Mouse (Mus musculus) neural tube, embryonic 14.5 days (tissue): ENCODE measurements around the gene Patj. TPM values are rescaled to one million over a fixed set of nuclear protein-coding genes. Genes with fewer than 3 reads are reported as not detected.

Source experiments
- ATAC-seq: fragments of 200-750 bp; cut with Nextera tagmentation; 2 replicates; pipeline ENCODE4 v1.8.0; 2017; ENCODE audit warnings: low read depth, mild to moderate bottlenecking, moderate TSS enrichment, moderate library complexity
- H3K27ac ChIP-seq: fragments of 300-500 bp; sonication (generic); 2 replicates; pipeline ENCODE4 v1.5.1; 2014; ENCODE audit warnings: low read depth, mild to moderate bottlenecking, control low read depth, low read length, moderate library complexity, mixed read lengths
- H3K27me3 ChIP-seq: fragments of 300-500 bp; sonication (generic); 2 replicates; pipeline ENCODE4 v1.6.1; 2014; ENCODE audit warnings: low read length; ENCODE audit not compliant: control insufficient read depth, insufficient read depth
- H3K36me3 ChIP-seq: fragments of 300-500 bp; sonication (generic); 2 replicates; pipeline ENCODE4 v1.6.1; 2014; ENCODE audit warnings: low read length, mixed read lengths; ENCODE audit not compliant: control insufficient read depth, insufficient read depth
- H3K4me1 ChIP-seq: fragments of 300-500 bp; sonication (generic); 2 replicates; pipeline ENCODE4 v1.6.1; 2014; ENCODE audit warnings: low read length; ENCODE audit not compliant: control insufficient read depth, insufficient read depth
- H3K4me2 ChIP-seq: fragments of 300-500 bp; sonication (generic); 2 replicates; pipeline ENCODE4 v1.6.1; 2014; ENCODE audit warnings: mild to moderate bottlenecking, low read depth, low read length, control low read depth
- H3K4me3 ChIP-seq: fragments of 300-500 bp; sonication (generic); 2 replicates; pipeline ENCODE4 v1.5.1; 2014; ENCODE audit warnings: low read depth, low read length, control low read depth, mixed read lengths
- H3K9ac ChIP-seq: fragments of 300-500 bp; sonication (generic); replicated peaks from 2 replicates; pipeline ENCODE4 v1.6.1; 2014; ENCODE audit warnings: low read depth, mild to moderate bottlenecking, control low read depth, low read length, mixed read lengths
- H3K9me3 ChIP-seq: fragments of 300-500 bp; sonication (generic); 2 replicates; pipeline ENCODE4 v1.6.1; 2016; ENCODE audit warnings: low read length; ENCODE audit not compliant: control insufficient read depth
- WGBS: fragments of 180-500 bp; shearing (Covaris S2); extraction: QIAGEN DNeasy Blood & Tissue Kit; methylation state at CpG from one replicate; pipeline ENCODE4 v1.1.7; 2014; 5-methylcytosine and 5-hydroxymethylcytosine counted together
- polyA plus RNA-seq: library from polyadenylated mRNA; unstranded; fragments of >200 nt; fragmentation: Nextera tagmentation; extraction: Ambion mirVana; gene quantifications from 2 replicates; pipeline ENCODE4 v1.2.1, GENCODE M21; 2014

Patj gene
- polyA plus RNA-seq, 1 experiment from 2014 or later: 7.7 TPM

- Histone ChIP-seq H3K36me3 (no peaks in the 10 kb centered on the region), H3K27me3 (no peaks in the 10 kb centered on the region), H3K9ac (no peak overlapping the region), H3K4me3 (no peak overlapping the region), H3K27ac (no peak overlapping the region), H3K4me1 (no peaks in the 10 kb centered on the region), H3K4me2 (no peak overlapping the region), H3K9me3 (no peaks in the 10 kb centered on the region)
- 94% methylated on average over 4 of the region's 4 CpGs for WGBS
- no peak for ATAC-seq
Observed at GRCm38 (mm10) chr4:98486901-98487300, 91.3 kb downstream of the Patj start.

GRCm38 (mm10) chr4:98489386-98489785, 93.8 kb downstream of the Patj start:
- H3K36me3 ChIP-seq: no peaks in the 10 kb centered on the region
- WGBS: 45% methylated on average over 1 of the region's 1 CpGs
- no peak overlapping the region for H3K4me3 ChIP-seq
- H3K4me1 ChIP-seq: no peaks in the 10 kb centered on the region
- no peak overlapping the region for H3K27ac ChIP-seq
- H3K27me3 ChIP-seq: no peaks in the 10 kb centered on the region
- no peaks in the 10 kb centered on the region for H3K9me3 ChIP-seq
- H3K9ac ChIP-seq: no peak overlapping the region
- no peak overlapping the region for H3K4me2 ChIP-seq
- no peak for ATAC-seq

- Histone ChIP-seq H3K4me2 (no peak overlapping the region), H3K9me3 (no peaks in the 10 kb centered on the region), H3K36me3 (no peaks in the 10 kb centered on the region), H3K9ac (no peak overlapping the region), H3K27ac (no peak overlapping the region), H3K27me3 (no peaks in the 10 kb centered on the region), H3K4me1 (no peaks in the 10 kb centered on the region), H3K4me3 (no peak overlapping the region)
- 92% methylated on average over 4 of the region's 4 CpGs for WGBS
- no peak for ATAC-seq
Observed at GRCm38 (mm10) chr4:98498341-98498740, 102.8 kb downstream of the Patj start.

- Histone ChIP-seq H3K4me1 (no peaks in the 10 kb centered on the region), H3K4me3 (no peak overlapping the region), H3K4me2 (no peak overlapping the region), H3K27me3 (no peaks in the 10 kb centered on the region), H3K27ac (no peak overlapping the region), H3K9ac (no peak overlapping the region), H3K9me3 (no peaks in the 10 kb centered on the region), H3K36me3 (no peaks in the 10 kb centered on the region)
- WGBS: 74% methylated on average over 5 of the region's 5 CpGs
- ATAC-seq: no peak
Observed at GRCm38 (mm10) chr4:98500182-98500581, 104.6 kb downstream of the Patj start.

GRCm38 (mm10) chr4:98500875-98501274, 105.3 kb downstream of the Patj start:
- Histone ChIP-seq H3K4me1 (no peaks in the 10 kb centered on the region), H3K36me3 (no peaks in the 10 kb centered on the region), H3K27ac (no peak overlapping the region), H3K27me3 (no peaks in the 10 kb centered on the region), H3K9me3 (no peaks in the 10 kb centered on the region), H3K4me2 (no peak overlapping the region), H3K4me3 (no peak overlapping the region), H3K9ac (no peak overlapping the region)
- 71% methylated on average over 2 of the region's 2 CpGs for WGBS
- ATAC-seq: no peak

- 61% methylated on average over 3 of the region's 3 CpGs for WGBS
- Histone ChIP-seq H3K4me1 (no peaks in the 10 kb centered on the region), H3K4me3 (no peak overlapping the region), H3K9me3 (no peaks in the 10 kb centered on the region), H3K9ac (no peak overlapping the region), H3K27me3 (no peaks in the 10 kb centered on the region), H3K36me3 (no peaks in the 10 kb centered on the region), H3K27ac (no peak overlapping the region), H3K4me2 (no peak overlapping the region)
- no peak for ATAC-seq
Observed at GRCm38 (mm10) chr4:98504743-98505142, 109.2 kb downstream of the Patj start.

- ATAC-seq: peak; percentile 49
- H3K4me1 ChIP-seq: no peaks in the 10 kb centered on the region
- H3K27me3 ChIP-seq: no peaks in the 10 kb centered on the region
- WGBS: 52% methylated on average over 11 of the region's 11 CpGs
- H3K27ac ChIP-seq: no peak overlapping the region
- H3K4me2 ChIP-seq: no peak overlapping the region
- H3K36me3 ChIP-seq: no peaks in the 10 kb centered on the region
- H3K9ac ChIP-seq: no peak overlapping the region
- H3K9me3 ChIP-seq: no peaks in the 10 kb centered on the region
- no peak overlapping the region for H3K4me3 ChIP-seq
Observed at GRCm38 (mm10) chr4:98508471-98509271, 113.1 kb downstream of the Patj start.

- 76% methylated on average over 5 of the region's 5 CpGs for WGBS
- no peak overlapping the region for H3K4me3 ChIP-seq
- H3K9me3 ChIP-seq: no peaks in the 10 kb centered on the region
- H3K27ac ChIP-seq: no peak overlapping the region
- no peak overlapping the region for H3K4me2 ChIP-seq
- H3K27me3 ChIP-seq: no peaks in the 10 kb centered on the region
- H3K9ac ChIP-seq: no peak overlapping the region
- H3K4me1 ChIP-seq: no peaks in the 10 kb centered on the region
- ATAC-seq: no peak
- no peaks in the 10 kb centered on the region for H3K36me3 ChIP-seq
Observed at GRCm38 (mm10) chr4:98509939-98510338, 114.4 kb downstream of the Patj start.

GRCm38 (mm10) chr4:98511296-98511695, 115.7 kb downstream of the Patj start:
- no peaks in the 10 kb centered on the region for H3K9me3 ChIP-seq
- no peak overlapping the region for H3K4me3 ChIP-seq
- H3K27me3 ChIP-seq: no peaks in the 10 kb centered on the region
- WGBS: 64% methylated on average over 2 of the region's 2 CpGs
- H3K4me2 ChIP-seq: no peak overlapping the region
- ATAC-seq: peak; percentile 50; the same call in 1 of the 2 replicates
- no peak overlapping the region for H3K27ac ChIP-seq
- no peaks in the 10 kb centered on the region for H3K4me1 ChIP-seq
- H3K36me3 ChIP-seq: no peaks in the 10 kb centered on the region
- H3K9ac ChIP-seq: no peak overlapping the region
